Mouse (Mus musculus): ENCODE measurements around the gene Erich6.
"Not testable (repeated sequence)": the region's sequence is repeated elsewhere in the genome, so short reads cannot be mapped to it uniquely, and the experiment has no call there.

Erich6 gene

DNA sequence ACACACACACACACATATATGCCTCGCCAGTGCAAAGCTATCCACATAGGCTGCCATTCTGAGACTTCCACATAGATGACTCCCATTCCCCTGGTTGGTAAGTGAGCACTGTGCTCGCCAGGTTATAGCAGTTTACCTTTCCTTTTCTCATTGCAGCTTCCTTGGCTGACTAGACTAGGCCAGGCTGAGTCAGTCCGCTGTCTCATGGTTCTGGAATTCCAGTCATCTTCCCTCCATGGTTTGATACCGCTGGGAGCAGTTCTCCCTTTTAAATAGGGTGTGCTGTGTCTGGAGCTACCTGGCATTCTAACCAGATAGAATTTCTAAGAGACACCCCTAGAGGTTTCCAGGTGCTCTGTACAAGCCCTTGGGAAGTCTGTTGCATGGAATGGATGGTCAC lies 9.2 kb upstream of the Erich6 start:
- no peak for DNase-seq (ENCODE audit: low spot score)

DNA sequence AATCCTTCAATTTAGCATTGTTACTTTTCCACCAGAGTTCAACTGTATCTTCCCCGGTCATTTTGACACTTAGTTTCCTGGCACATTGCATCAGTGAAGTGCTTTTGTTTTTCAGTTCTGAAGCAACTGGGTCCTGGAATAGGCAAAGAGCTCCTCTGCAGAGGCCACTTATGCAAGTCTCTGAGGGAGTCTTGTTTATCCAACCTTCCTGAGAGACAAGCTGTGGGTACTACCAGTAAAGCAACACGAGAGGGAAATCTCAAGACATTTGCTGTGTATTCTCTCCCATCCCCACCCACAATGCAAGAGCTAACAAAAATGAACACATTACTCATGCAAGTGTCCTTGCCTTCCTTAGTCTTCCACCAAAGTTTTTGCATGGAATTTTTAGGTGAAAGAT lies 5.3 kb downstream of the Erich6 start:
- DNase-seq (ENCODE audit: low spot score), result no peak

DNA sequence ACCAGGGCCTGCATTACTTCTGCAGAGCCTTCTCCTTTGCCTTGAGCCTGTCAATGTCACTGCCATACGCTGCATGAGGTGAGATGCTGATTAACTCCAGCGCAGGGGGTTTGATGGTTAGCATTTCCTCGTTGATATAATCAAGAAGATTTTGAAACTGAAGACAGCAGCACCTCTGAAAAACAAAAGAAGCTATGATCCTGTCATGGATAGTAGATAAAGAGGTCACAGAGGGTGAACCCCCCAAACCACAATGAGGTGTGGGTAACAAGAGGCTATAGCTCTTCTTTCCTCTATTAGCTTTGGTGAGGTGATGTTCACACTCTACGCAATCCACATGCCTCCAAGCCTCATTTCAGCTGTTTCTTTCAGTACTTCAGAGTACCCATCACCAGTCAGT lies 12.0 kb downstream of the Erich6 start:
- no peak for DNase-seq (ENCODE audit: low spot score)

- DNase-seq (ENCODE audit: low spot score), result no peak
These were observed 14.2 kb downstream of the Erich6 start for GRCm38 (mm10) chr3:58622665-58623394.

DNA sequence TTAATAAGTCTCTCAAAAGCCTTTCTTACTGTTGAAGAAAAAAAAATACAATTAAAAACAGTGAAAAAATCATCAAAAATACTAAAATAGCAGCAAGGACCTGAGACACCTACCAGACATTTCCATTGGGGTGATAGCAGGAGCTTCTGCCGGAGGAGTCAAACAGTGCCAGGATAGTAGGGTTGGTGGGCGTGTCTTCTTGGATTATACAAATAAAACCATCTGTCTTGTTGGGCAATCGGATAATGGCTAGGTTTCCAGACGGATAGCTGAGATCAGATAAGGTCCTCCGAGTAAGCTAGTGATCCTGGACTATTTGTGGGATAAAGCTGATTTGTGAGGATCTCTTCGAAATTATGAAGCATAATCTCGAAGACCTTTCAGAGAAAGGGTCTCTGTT lies 15.9 kb downstream of the Erich6 start:
- no peak for DNase-seq (ENCODE audit: low spot score)

- DNase-seq (ENCODE audit: low spot score), result no peak
These were observed 27.0 kb downstream of the Erich6 start for GRCm38 (mm10) chr3:58609985-58610384.

DNA sequence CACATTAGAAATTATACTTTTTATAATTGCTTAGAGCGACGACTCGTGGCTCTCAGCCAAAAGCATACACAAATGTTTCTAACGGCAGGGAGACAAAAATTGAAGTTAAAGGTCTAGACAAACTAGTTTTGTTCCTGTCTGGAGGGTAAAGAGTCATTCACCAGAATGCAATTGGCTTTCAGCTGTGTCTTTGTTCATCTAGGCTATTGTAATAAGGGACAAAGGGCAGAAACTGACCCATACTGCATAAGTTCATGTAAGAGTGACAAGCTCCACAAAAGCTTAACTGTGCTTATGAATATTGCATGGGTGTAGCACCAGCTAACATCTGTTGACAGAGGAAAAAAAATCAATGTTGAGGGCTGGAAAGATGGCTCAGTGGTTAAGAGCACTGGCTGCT lies 28.5 kb downstream of the Erich6 start:
- DNase-seq (ENCODE audit: low spot score), result no peak

GRCm38 (mm10) chr3:58593623-58594022 lies 43.4 kb downstream of the Erich6 start:
- no peak for DNase-seq (ENCODE audit: low spot score)

- not testable (repeated sequence) for DNase-seq (ENCODE audit: low spot score)
These were observed 44.3 kb downstream of the Erich6 start for GRCm38 (mm10) chr3:58592666-58593065.

DNA sequence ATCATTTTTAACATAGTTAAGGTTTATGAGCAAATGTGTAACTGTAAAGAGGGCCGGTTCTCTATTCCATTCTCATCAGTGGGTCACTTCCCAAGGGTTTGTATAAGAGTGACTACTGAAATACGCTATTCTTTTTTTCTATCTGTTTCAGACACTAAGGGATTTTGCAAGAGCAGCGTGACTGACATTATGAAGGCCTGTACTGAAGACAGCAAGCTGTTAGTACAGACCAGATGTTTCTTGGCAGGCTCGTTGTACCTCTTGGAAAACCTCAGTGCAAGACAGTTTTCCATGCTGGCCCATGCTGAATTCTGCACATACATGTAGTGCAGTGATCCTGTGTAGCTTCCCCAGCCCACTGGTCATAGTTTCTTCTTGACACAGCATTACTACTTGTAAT lies 46.5 kb downstream of the Erich6 start:
- not testable (repeated sequence) for DNase-seq (ENCODE audit: low spot score)

DNA sequence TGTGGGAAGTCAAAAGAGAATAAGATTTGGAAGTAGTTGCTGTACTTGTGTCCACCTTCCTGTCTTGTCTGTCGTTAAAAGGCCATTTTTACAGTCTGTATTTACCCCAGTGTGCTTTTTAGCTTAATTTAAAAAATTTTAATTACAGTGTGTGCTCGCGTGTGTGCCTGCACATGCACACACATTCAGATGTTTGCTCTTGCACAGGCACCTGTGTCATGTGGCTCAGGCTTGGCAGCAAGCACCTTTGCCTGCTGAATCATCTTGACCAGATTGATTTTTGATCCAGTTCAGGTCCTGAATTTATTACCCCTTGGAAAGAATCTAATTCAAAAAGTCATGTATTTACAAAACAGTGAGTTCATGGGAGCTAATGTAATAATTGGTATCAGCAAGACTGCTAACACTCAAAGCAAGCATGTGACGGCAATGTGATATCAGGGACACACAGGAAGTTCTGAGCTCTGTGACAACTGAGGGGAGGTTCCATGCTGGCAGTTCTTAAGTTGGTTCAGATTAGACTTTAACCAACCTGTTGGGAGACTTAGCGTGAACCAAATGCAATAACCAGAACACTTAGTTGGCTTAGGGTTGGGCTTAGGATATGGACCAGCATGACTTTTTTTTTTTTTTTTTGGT lies 54.1 kb downstream of the Erich6 start:
- no peak for DNase-seq (ENCODE audit: low spot score)

DNA sequence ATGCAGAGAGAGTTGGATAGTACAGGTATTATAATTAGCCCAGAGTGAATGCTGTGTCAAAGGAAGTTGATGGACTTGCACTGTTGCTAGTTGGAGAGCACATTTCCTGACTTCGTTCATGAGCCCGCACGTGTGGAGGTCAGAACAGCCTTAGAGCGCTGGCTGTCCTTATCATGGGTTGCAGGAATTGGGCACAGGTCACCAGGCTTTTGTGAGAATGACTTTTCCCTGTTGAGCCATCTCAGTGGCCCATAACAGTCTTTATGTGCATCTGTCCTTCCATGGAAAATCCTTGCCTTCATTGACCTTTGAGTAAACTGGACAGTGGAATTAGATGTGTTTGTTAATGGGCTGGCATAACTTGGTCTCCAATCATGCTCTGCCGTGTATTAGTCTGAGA lies 54.7 kb downstream of the Erich6 start:
- no peak for DNase-seq (ENCODE audit: low spot score)

GRCm38 (mm10) chr3:58581530-58581929 lies 55.5 kb downstream of the Erich6 start:
- peak; percentile 24 for DNase-seq (ENCODE audit: low spot score)

DNA sequence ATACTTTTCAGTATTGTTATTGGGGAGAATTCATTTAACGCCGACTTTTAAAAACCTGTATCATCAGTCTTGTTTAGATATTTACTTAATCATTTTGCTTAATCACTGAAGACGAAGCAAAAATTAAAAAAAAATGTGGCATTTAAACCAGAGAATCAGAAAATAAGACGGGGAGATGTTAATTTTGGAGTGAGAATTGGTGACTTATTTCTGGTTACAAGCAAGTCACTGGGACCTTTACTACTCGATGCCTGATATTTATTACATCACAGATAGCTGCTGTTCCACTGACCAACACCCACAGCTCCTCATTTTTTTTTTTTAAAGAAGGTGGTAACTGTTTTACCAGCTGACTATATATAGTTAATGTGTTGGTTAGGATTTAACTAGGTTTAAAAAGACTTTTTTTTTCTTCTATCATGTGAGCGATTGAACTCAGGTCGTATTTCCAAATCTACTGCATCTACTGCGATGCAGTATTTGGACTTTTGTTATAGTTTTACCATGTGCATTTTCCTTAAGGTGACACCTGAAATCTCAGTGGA lies 59.4 kb downstream of the Erich6 start:
- DNase-seq (ENCODE audit: low spot score), result no peak

DNA sequence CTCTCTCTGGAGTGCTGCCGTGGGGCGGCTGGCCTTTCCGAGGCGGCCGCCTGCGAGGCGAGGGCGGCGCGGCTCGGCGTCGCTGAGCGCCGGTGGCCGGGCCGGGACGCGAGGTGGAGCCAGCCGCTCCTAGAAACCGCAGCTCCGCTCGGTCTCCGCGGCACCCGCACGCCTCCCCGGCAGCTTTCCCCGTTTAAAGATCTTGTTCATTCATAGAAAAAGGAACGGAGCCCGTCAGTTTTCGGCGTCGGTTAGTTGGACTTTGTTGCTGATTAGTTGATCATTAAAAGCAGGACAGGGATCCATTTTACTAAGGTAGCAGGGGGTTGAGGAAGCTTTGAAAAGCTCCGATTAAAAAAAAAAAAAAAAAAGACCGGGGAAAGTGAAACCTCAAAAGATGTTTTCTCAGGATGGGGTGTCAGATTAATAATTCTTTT lies 59.9 kb downstream of the Erich6 start:
- DNase-seq (ENCODE audit: low spot score), result peak; percentile 38

DNA sequence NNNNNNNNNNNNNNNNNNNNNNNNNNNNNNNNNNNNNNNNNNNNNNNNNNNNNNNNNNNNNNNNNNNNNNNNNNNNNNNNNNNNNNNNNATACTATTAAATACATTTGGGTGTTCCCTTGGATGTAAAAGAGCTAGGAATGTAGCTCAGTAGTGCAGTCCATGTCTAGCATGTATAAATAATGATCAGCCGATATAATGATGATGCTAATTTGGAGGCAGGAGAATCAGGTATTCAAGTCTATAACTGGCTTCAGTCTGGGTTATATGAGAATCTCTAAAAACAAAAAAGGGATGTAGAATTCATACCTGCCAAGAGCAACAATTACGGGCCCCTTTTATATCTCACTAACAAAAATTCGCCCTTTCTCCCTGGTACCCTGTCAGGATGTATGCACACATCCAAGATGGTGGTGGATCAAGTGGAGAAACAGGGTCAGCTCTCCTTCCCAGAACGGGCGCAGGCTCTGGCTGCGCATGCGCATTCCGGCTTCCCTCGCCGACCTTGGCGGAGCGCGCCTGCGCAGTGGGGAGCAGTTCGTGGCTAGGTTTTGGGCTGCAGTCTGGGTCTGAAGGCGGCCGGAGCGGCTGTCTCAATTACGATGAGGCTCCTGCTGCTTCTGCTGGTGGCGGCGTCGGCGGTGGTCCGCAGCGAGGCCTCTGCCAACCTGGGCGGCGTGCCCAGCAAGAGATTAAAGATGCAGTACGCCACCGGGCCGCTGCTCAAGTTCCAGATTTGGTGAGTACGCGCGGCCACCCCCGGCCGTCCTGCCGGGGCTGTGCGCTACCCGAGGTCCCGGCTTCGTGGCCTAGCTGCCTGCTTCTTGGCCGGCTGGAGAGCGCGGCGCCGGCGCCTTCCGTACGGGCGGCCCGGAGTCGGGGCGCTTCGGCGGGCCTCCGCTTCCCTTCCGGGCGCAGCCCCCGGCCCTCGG lies 60.6 kb downstream of the Erich6 start, which contains the start of gene Selenot:
Selenot (plus strand) TSS at position 500 of the 930 bp plus-strand sequence.
- DNase-seq (ENCODE audit: low spot score), result peak; percentile 96

DNA sequence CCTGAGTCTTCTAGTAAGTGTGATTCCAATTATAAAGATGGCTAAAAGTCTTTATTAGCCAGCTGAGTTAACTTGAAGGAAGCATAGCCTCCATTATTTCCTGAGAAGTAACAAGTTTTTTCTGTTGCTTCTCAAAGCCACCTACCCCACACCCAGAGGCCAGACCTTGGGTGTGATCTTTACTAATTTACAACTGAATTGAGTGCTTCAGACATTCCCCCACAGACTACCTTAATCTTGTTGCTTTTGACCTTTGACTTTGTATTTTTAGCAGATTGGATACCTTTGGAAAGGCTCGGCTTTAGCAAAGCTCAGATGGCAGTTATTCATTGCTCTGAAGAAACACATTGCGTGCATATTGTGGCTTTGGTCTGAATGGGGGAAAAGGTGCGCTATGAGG lies 66.2 kb downstream of the Erich6 start:
- no peak for DNase-seq (ENCODE audit: low spot score)
